Mouse (Mus musculus) heart, embryonic 10.5 days (tissue): Measurements from ENCODE around the gene Rpl36al. TPM values are rescaled to one million over a fixed set of nuclear protein-coding genes. Genes with fewer than 3 reads are reported as not detected.

Experiments
- DNase-seq: peaks from one replicate; pipeline ENCODE4 v3.0.0-alpha.2; 2017; ENCODE audit warnings: low spot score
- H3K27ac ChIP-seq: fragments of 300-500 bp; sonication (generic); 2 replicates; pipeline ENCODE4 v1.5.1; 2016; ENCODE audit warnings: mild to moderate bottlenecking
- H3K27me3 ChIP-seq: fragments of 300-500 bp; sonication (generic); 2 replicates; pipeline ENCODE4 v1.6.1; 2016; ENCODE audit warnings: mild to moderate bottlenecking; ENCODE audit not compliant: poor library complexity, insufficient read depth, severe bottlenecking
- H3K36me3 ChIP-seq: fragments of 300-500 bp; sonication (generic); 2 replicates; pipeline ENCODE4 v1.6.1; 2016; ENCODE audit warnings: mild to moderate bottlenecking, moderate library complexity
- H3K4me1 ChIP-seq: fragments of 300-500 bp; sonication (generic); 2 replicates; pipeline ENCODE4 v1.6.1; 2016; ENCODE audit warnings: mild to moderate bottlenecking
- H3K4me3 ChIP-seq: fragments of 300-500 bp; sonication (generic); 2 replicates; pipeline ENCODE4 v1.5.1; 2016; ENCODE audit warnings: mild to moderate bottlenecking, moderate library complexity
- H3K9me3 ChIP-seq: fragments of 300-500 bp; sonication (generic); 2 replicates; pipeline ENCODE4 v1.6.1; 2016; ENCODE audit warnings: mild to moderate bottlenecking, moderate library complexity
- WGBS: fragments of 180-500 bp; shearing (Covaris S2); methylation state at CpG from one replicate; pipeline ENCODE4 v1.1.7; 2016; 5-methylcytosine and 5-hydroxymethylcytosine counted together
- polyA plus RNA-seq: library from polyadenylated mRNA; unstranded; fragments of >200 nt; fragmentation: Nextera tagmentation; extraction: Ambion mirVana; gene quantifications from 2 replicates; pipeline ENCODE4 v1.2.1, GENCODE M21; 2016

The Rpl36al gene
- polyA plus RNA-seq, 1 experiment from 2014 or later = 611 TPM

- no peaks in the 10 kb centered on the region for H3K9me3 ChIP-seq
- H3K27ac ChIP-seq = no peak overlapping the region
- peak; percentile 61 for DNase-seq
- WGBS = 97% methylated on average over 7 of the region's 7 CpGs
- H3K27me3 ChIP-seq = no peaks in the 10 kb centered on the region
- H3K4me3 ChIP-seq = no peak overlapping the region
- H3K36me3 ChIP-seq = peaks cover 65% of the 10 kb centered on the region
- no peaks in the 10 kb centered on the region for H3K4me1 ChIP-seq
Observed at GRCm38 (mm10) chr12:69207926-69208325, 24.0 kb upstream of the Rpl36al start.

DNA sequence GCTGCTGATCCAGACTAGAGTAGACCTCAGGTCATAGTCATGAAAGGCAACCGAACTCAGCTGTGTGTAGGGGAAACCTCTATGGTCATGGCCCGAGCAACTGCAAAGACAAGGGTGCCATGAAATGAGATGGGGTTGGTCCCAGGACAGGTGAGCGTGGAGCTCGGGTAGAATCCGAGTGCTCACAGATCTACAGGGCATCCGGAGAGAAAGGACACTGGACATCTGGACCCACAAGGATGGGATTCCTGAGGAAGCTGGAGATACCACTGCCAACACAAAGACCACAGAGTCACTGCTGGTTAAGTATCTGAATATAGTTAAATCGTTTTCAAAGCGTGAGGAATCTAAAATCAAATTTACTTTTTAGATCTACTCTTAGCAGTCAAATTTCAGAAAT, 23.5 kb upstream of the Rpl36al start:
- Histone ChIP-seq H3K27me3 (no peaks in the 10 kb centered on the region), H3K4me3 (no peak overlapping the region), H3K27ac (no peak overlapping the region), H3K36me3 (peaks cover 66% of the 10 kb centered on the region), H3K4me1 (no peaks in the 10 kb centered on the region), H3K9me3 (no peaks in the 10 kb centered on the region)
- DNase-seq = peak; percentile 36
- WGBS = 88% methylated on average over 8 of the region's 8 CpGs

- peak; percentile 47 for DNase-seq
- H3K36me3 ChIP-seq = peaks cover 66% of the 10 kb centered on the region
- no peak within 1 kb of the TSS for H3K4me3 ChIP-seq
- H3K27ac ChIP-seq = no peak within 1 kb of the TSS
- 87% methylated on average over 16 of the region's 16 CpGs for WGBS
- no peaks in the 10 kb centered on the region for H3K27me3 ChIP-seq
- H3K4me1 ChIP-seq = no peaks in the 10 kb centered on the region
- H3K9me3 ChIP-seq = no peaks in the 10 kb centered on the region
Observed at GRCm38 (mm10) chr12:69204052-69204833, 20.4 kb upstream of the Rpl36al start, which contains the start of gene Gm49384. Gene Gm49384, minus strand, starts transcription at chr12:69204267.

DNA sequence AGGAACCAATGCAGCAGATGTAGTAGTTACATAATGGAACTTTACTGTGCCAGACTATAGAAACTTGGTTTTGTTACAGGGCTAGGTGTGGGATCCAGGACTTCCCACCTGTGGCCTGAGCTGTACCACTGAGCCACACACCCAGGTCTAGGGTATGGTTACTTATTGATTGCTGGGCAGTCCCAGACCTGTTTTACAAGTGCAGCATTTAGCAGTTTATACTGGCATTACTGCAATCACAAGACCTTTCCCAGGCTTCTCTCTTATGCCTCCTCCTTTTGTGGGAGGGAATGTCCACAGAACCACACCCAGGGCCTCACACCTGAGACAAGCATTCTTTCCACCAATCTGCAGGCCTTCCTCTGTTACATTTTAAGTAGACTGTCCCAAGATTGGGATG, 15.1 kb upstream of the Rpl36al start:
- Histone ChIP-seq H3K4me3 (no peak overlapping the region), H3K36me3 (peaks cover 41% of the 10 kb centered on the region), H3K4me1 (peaks cover 24% of the 10 kb centered on the region), H3K27ac (no peak overlapping the region), H3K27me3 (no peaks in the 10 kb centered on the region), H3K9me3 (no peaks in the 10 kb centered on the region)
- no peak for DNase-seq

- Histone ChIP-seq H3K27me3 (no peaks in the 10 kb centered on the region), H3K4me3 (peak within 1 kb of the TSS; percentile 96), H3K27ac (peak within 1 kb of the TSS; percentile 94), H3K4me1 (peaks cover 24% of the 10 kb centered on the region), H3K36me3 (peaks cover 35% of the 10 kb centered on the region), H3K9me3 (no peaks in the 10 kb centered on the region)
- DNase-seq = peak; percentile 92
- WGBS = under 1% methylated on average over 18 of the region's 18 CpGs
Observed at GRCm38 (mm10) chr12:69198164-69198535, 14.3 kb upstream of the Rpl36al start, which contains the start of gene Dnaaf2. Gene Dnaaf2, minus strand, starts transcription at chr12:69198429.

GRCm38 (mm10) chr12:69197378-69198163, 13.7 kb upstream of the Rpl36al start:
- WGBS = under 1% methylated on average over 91 of the region's 94 CpGs
- H3K9me3 ChIP-seq = no peaks in the 10 kb centered on the region
- DNase-seq = peak; percentile 82
- H3K27ac ChIP-seq = peak overlapping the region; percentile 94
- H3K4me1 ChIP-seq = peaks cover 24% of the 10 kb centered on the region
- H3K4me3 ChIP-seq = peak overlapping the region; percentile 96
- H3K27me3 ChIP-seq = no peaks in the 10 kb centered on the region
- peaks cover 30% of the 10 kb centered on the region for H3K36me3 ChIP-seq

- Histone ChIP-seq H3K4me3 (peak within 1 kb of the TSS; percentile 96), H3K27me3 (no peaks in the 10 kb centered on the region), H3K4me1 (peaks cover 24% of the 10 kb centered on the region), H3K36me3 (peaks cover 28% of the 10 kb centered on the region), H3K27ac (peak within 1 kb of the TSS; percentile 94), H3K9me3 (no peaks in the 10 kb centered on the region)
- WGBS = under 1% methylated on average over 75 of the region's 75 CpGs
- DNase-seq = peak; percentile 85
Observed at GRCm38 (mm10) chr12:69196444-69197377, 12.8 kb upstream of the Rpl36al start, which contains the start of gene Gm49383. Gene Gm49383, minus strand, starts transcription at chr12:69197104.

DNA sequence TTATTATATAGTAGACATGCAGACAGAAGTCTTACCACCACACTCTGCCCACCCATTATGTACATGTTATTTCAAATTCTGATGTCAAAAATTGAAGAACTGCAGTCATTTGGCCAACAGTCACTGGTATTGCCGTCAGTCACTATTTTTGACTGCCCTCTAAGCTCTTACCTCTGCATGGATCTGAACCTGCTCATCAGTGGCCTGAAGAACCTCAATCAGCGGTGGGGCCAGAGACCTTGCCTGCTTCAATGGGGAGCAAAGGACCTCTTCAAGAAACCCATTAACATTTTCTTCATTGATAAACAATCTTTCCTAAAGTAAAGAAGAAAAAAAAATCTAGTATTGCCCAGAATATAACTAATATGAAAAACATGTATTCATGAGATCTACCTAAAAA, 8.8 kb upstream of the Rpl36al start:
- WGBS = 89% methylated on average over 2 of the region's 2 CpGs
- H3K36me3 ChIP-seq = peaks cover 37% of the 10 kb centered on the region
- no peaks in the 10 kb centered on the region for H3K27me3 ChIP-seq
- 0 out of 2 replicates have a peak, but pooled peaks cover 11% of the 10 kb centered on the region for H3K4me1 ChIP-seq
- H3K4me3 ChIP-seq = no peak overlapping the region
- DNase-seq = no peak
- H3K9me3 ChIP-seq = no peaks in the 10 kb centered on the region
- no peak overlapping the region for H3K27ac ChIP-seq

- H3K4me3 ChIP-seq = no peak overlapping the region
- no peak for DNase-seq
- 0 out of 2 replicates have a peak, but pooled peaks cover 8% of the 10 kb centered on the region for H3K4me1 ChIP-seq
- H3K36me3 ChIP-seq = peaks cover 40% of the 10 kb centered on the region
- no peaks in the 10 kb centered on the region for H3K9me3 ChIP-seq
- no peak overlapping the region for H3K27ac ChIP-seq
- 85% methylated on average over 5 of the region's 5 CpGs for WGBS
- no peaks in the 10 kb centered on the region for H3K27me3 ChIP-seq
Observed at GRCm38 (mm10) chr12:69191396-69191795, 7.5 kb upstream of the Rpl36al start.

GRCm38 (mm10) chr12:69190522-69190921, 6.6 kb upstream of the Rpl36al start:
- H3K4me3 ChIP-seq = no peak overlapping the region
- no peaks in the 10 kb centered on the region for H3K9me3 ChIP-seq
- H3K36me3 ChIP-seq = peaks cover 40% of the 10 kb centered on the region
- no peak overlapping the region for H3K27ac ChIP-seq
- 100% methylated on average over 1 of the region's 1 CpGs for WGBS
- no peak for DNase-seq
- peaks cover 6% of the 10 kb centered on the region; the same call in 1 of the 2 replicates for H3K4me1 ChIP-seq
- H3K27me3 ChIP-seq = no peaks in the 10 kb centered on the region

- 79% methylated on average over 9 of the region's 9 CpGs for WGBS
- Histone ChIP-seq H3K27me3 (no peaks in the 10 kb centered on the region), H3K9me3 (no peaks in the 10 kb centered on the region), H3K4me1 (peaks cover 7% of the 10 kb centered on the region; the same call in 1 of the 2 replicates), H3K27ac (no peak overlapping the region), H3K4me3 (no peak overlapping the region), H3K36me3 (peaks cover 40% of the 10 kb centered on the region)
- DNase-seq = no peak
Observed at GRCm38 (mm10) chr12:69190074-69190473, 6.2 kb upstream of the Rpl36al start.

DNA sequence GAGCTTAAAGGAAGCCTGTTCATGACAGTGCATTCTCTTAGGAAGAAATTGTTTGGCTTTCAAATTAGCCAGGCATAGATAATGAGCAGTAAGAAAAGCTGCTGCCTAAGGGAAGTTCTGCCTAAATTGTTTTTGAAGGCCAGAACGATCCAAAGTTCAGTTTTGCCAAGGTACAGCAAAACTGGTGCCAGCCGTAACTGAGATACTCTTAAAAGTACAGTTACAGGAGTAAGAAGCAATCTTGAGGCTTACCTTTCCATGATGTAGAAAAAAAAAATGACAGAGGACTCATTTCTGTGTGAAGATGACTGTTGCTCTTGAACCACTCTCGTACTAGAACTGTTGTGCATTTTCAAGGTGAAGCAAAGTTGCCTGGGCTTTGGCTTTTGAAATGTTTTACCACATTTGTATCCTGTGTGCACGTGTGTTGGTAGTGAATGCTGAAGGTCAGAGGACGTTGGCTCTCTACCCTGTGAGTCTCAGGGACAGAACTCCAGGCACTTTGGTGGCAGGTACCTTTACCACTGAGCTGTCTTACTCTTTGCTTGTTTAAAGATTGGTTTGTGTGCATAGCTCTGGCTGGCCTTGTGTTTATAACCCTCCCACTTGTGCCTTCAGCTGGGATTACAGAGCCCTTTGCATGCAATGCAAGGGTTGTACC, 3.1 kb upstream of the Rpl36al start:
- Histone ChIP-seq H3K36me3 (peaks cover 43% of the 10 kb centered on the region), H3K9me3 (no peaks in the 10 kb centered on the region), H3K27me3 (no peaks in the 10 kb centered on the region), H3K27ac (no peak overlapping the region), H3K4me1 (peaks cover 10% of the 10 kb centered on the region; the same call in 1 of the 2 replicates), H3K4me3 (no peak overlapping the region)
- no peak for DNase-seq
- 78% methylated on average over 5 of the region's 5 CpGs for WGBS
